Mouse (Mus musculus) limb, embryonic 10.5 days (tissue): ENCODE measurements around the gene Trit1. TPM values are rescaled to one million over a fixed set of nuclear protein-coding genes. Genes with fewer than 3 reads are reported as not detected.

Source experiments
- DNase-seq: peaks from one replicate; pipeline ENCODE4 v3.0.0-alpha.2; 2017; ENCODE audit warnings: low spot score
- H3K27ac ChIP-seq: fragments of 300-500 bp; sonication (generic); 2 replicates; pipeline ENCODE4 v1.5.1; 2016; ENCODE audit warnings: mild to moderate bottlenecking
- H3K27me3 ChIP-seq: fragments of 300-500 bp; sonication (generic); 2 replicates; pipeline ENCODE4 v1.6.1; 2016; ENCODE audit warnings: low read depth, mild to moderate bottlenecking; ENCODE audit not compliant: poor library complexity, severe bottlenecking
- H3K36me3 ChIP-seq: fragments of 300-500 bp; sonication (generic); 2 replicates; pipeline ENCODE4 v1.6.1; 2016; ENCODE audit warnings: mild to moderate bottlenecking, moderate library complexity
- H3K4me1 ChIP-seq: fragments of 300-500 bp; sonication (generic); 2 replicates; pipeline ENCODE4 v1.6.1; 2016
- H3K4me3 ChIP-seq: fragments of 300-500 bp; sonication (generic); 2 replicates; pipeline ENCODE4 v1.5.1; 2016; ENCODE audit warnings: mild to moderate bottlenecking, moderate library complexity
- H3K9me3 ChIP-seq: fragments of 300-500 bp; sonication (generic); replicated peaks from 2 replicates; pipeline ENCODE4 v1.6.1; 2016; ENCODE audit warnings: mild to moderate bottlenecking
- WGBS: fragments of 180-500 bp; shearing (Covaris S2); methylation state at CpG from one replicate; pipeline ENCODE4 v1.1.7; 2016; 5-methylcytosine and 5-hydroxymethylcytosine counted together
- polyA plus RNA-seq: library from polyadenylated mRNA; unstranded; fragments of >200 nt; fragmentation: Nextera tagmentation; extraction: Ambion mirVana; gene quantifications from 2 replicates; pipeline ENCODE4 v1.2.1, GENCODE M21; 2016

Gene Trit1
- 17.7 and 17.8 TPM in 2 replicates for polyA plus RNA-seq

GRCm38 (mm10) chr4:123016451-123016957 lies at the start of gene Trit1:
Gene Trit1, plus strand, starts transcription at chr4:123016597.
- H3K27ac ChIP-seq: peak within 1 kb of the TSS; percentile 94
- H3K4me1 ChIP-seq: peaks cover 44% of the 10 kb centered on the region

GRCm38 (mm10) chr4:122968106-122968505 lies 48.3 kb upstream of the Trit1 start:
- Histone ChIP-seq H3K27ac (no peak overlapping the region), H3K36me3 (no peaks in the 10 kb centered on the region), H3K27me3 (0 out of 2 replicates have a peak, but pooled peaks cover 8% of the 10 kb centered on the region), H3K9me3 (no peaks in the 10 kb centered on the region), H3K4me1 (peaks cover 5% of the 10 kb centered on the region; the same call in 1 of the 2 replicates), H3K4me3 (no peak overlapping the region)
- DNase-seq: no peak
- 80% methylated on average over 4 of the region's 4 CpGs for whole genome bisulfite sequencing

More at GRCm38 (mm10) chr4:123016451-123016957, at the start of gene Trit1:
- 0% methylated on average over 34 of the region's 34 CpGs for WGBS
- Histone ChIP-seq H3K36me3 (peaks cover 28% of the 10 kb centered on the region), H3K4me3 (peak within 1 kb of the TSS; percentile 86), H3K9me3 (no peaks in the 10 kb centered on the region), H3K27me3 (no peaks in the 10 kb centered on the region)
- DNase-seq: peak; percentile 98

GRCm38 (mm10) chr4:122971191-122971590 lies 45.2 kb upstream of the Trit1 start:
- 0 out of 2 replicates have a peak, but pooled peaks cover 3% of the 10 kb centered on the region for H3K27me3 ChIP-seq
- no peak overlapping the region for H3K4me3 ChIP-seq
- H3K9me3 ChIP-seq: no peaks in the 10 kb centered on the region
- H3K36me3 ChIP-seq: no peaks in the 10 kb centered on the region
- H3K27ac ChIP-seq: no peak overlapping the region
- 86% methylated on average over 4 of the region's 4 CpGs for WGBS
- H3K4me1 ChIP-seq: peaks cover 5% of the 10 kb centered on the region; the same call in 1 of the 2 replicates
- no peak for DNase-seq

- H3K9me3 ChIP-seq: no peaks in the 10 kb centered on the region
- no peak for DNase-seq
- 0 out of 2 replicates have a peak, but pooled peaks cover 3% of the 10 kb centered on the region for H3K27me3 ChIP-seq
- H3K27ac ChIP-seq: no peak overlapping the region
- peaks cover 8% of the 10 kb centered on the region; the same call in 1 of the 2 replicates for H3K4me1 ChIP-seq
- H3K4me3 ChIP-seq: no peak overlapping the region
- H3K36me3 ChIP-seq: no peaks in the 10 kb centered on the region
- WGBS: 89% methylated on average over 4 of the region's 4 CpGs
Measured at GRCm38 (mm10) chr4:122971646-122972045, 44.8 kb upstream of the Trit1 start.

GRCm38 (mm10) chr4:122972056-122972455 lies 44.3 kb upstream of the Trit1 start:
- WGBS: 74% methylated on average over 8 of the region's 8 CpGs

GRCm38 (mm10) chr4:122974976-122975520 lies 41.3 kb upstream of the Trit1 start:
- H3K27me3 ChIP-seq: peaks cover 5% of the 10 kb centered on the region
- no peak overlapping the region for H3K4me3 ChIP-seq
- 80% methylated on average over 5 of the region's 5 CpGs for WGBS
- H3K4me1 ChIP-seq: peaks cover 19% of the 10 kb centered on the region
- no peak for DNase-seq
- no peaks in the 10 kb centered on the region for H3K9me3 ChIP-seq
- H3K36me3 ChIP-seq: no peaks in the 10 kb centered on the region
- H3K27ac ChIP-seq: no peak overlapping the region

More at GRCm38 (mm10) chr4:122972056-122972455, 44.3 kb upstream of the Trit1 start:
- no peaks in the 10 kb centered on the region for H3K9me3 ChIP-seq
- H3K4me1 ChIP-seq: peaks cover 12% of the 10 kb centered on the region
- H3K4me3 ChIP-seq: no peak overlapping the region
- 0 out of 2 replicates have a peak, but pooled peaks cover 3% of the 10 kb centered on the region for H3K27me3 ChIP-seq
- no peak for DNase-seq
- no peak overlapping the region for H3K27ac ChIP-seq
- no peaks in the 10 kb centered on the region for H3K36me3 ChIP-seq

- Histone ChIP-seq H3K27me3 (peaks cover 17% of the 10 kb centered on the region), H3K4me3 (no peak overlapping the region), H3K27ac (no peak overlapping the region), H3K4me1 (peaks cover 19% of the 10 kb centered on the region), H3K36me3 (no peaks in the 10 kb centered on the region), H3K9me3 (no peaks in the 10 kb centered on the region)
- no peak for DNase-seq
- WGBS: 62% methylated on average over 4 of the region's 4 CpGs
Measured at GRCm38 (mm10) chr4:122976885-122977284, 39.5 kb upstream of the Trit1 start.

- no peak overlapping the region for H3K4me3 ChIP-seq
- H3K27me3 ChIP-seq: peaks cover 34% of the 10 kb centered on the region
- no peak for DNase-seq
- 82% methylated on average over 2 of the region's 2 CpGs for WGBS
- H3K9me3 ChIP-seq: no peaks in the 10 kb centered on the region
- H3K27ac ChIP-seq: no peak overlapping the region
- H3K36me3 ChIP-seq: no peaks in the 10 kb centered on the region
- peaks cover 31% of the 10 kb centered on the region for H3K4me1 ChIP-seq
Measured at GRCm38 (mm10) chr4:122978850-122979249, 37.5 kb upstream of the Trit1 start.

GRCm38 (mm10) chr4:122979826-122980225 lies 36.6 kb upstream of the Trit1 start:
- Histone ChIP-seq H3K36me3 (no peaks in the 10 kb centered on the region), H3K4me1 (peaks cover 31% of the 10 kb centered on the region), H3K27ac (no peak overlapping the region), H3K27me3 (peaks cover 44% of the 10 kb centered on the region), H3K4me3 (no peak overlapping the region), H3K9me3 (no peaks in the 10 kb centered on the region)
- 79% methylated on average over 3 of the region's 3 CpGs for WGBS
- DNase-seq: no peak

- peaks cover 48% of the 10 kb centered on the region for H3K27me3 ChIP-seq
- H3K4me1 ChIP-seq: peaks cover 31% of the 10 kb centered on the region
- WGBS: 81% methylated on average over 2 of the region's 2 CpGs
- H3K9me3 ChIP-seq: no peaks in the 10 kb centered on the region
- no peak for DNase-seq
- no peak overlapping the region for H3K27ac ChIP-seq
- H3K4me3 ChIP-seq: no peak overlapping the region
- no peaks in the 10 kb centered on the region for H3K36me3 ChIP-seq
Measured at GRCm38 (mm10) chr4:122980684-122981083, 35.7 kb upstream of the Trit1 start.

GRCm38 (mm10) chr4:122981238-122981637 lies 35.2 kb upstream of the Trit1 start:
- WGBS: 80% methylated on average over 7 of the region's 7 CpGs
- Histone ChIP-seq H3K4me3 (no peak overlapping the region), H3K4me1 (peaks cover 31% of the 10 kb centered on the region), H3K36me3 (no peaks in the 10 kb centered on the region), H3K9me3 (no peaks in the 10 kb centered on the region), H3K27me3 (peaks cover 48% of the 10 kb centered on the region), H3K27ac (no peak overlapping the region)
- DNase-seq: no peak

GRCm38 (mm10) chr4:122981930-122982329 lies 34.5 kb upstream of the Trit1 start:
- DNase-seq: no peak
- 52% methylated on average over 3 of the region's 3 CpGs for WGBS
- H3K4me1 ChIP-seq: peaks cover 26% of the 10 kb centered on the region
- peaks cover 48% of the 10 kb centered on the region for H3K27me3 ChIP-seq
- no peak overlapping the region for H3K4me3 ChIP-seq
- H3K36me3 ChIP-seq: no peaks in the 10 kb centered on the region
- H3K9me3 ChIP-seq: no peaks in the 10 kb centered on the region
- no peak overlapping the region for H3K27ac ChIP-seq

- 80% methylated on average over 3 of the region's 3 CpGs for WGBS
- Histone ChIP-seq H3K27me3 (peaks cover 48% of the 10 kb centered on the region), H3K4me3 (no peak overlapping the region), H3K9me3 (no peaks in the 10 kb centered on the region), H3K36me3 (no peaks in the 10 kb centered on the region), H3K4me1 (peaks cover 20% of the 10 kb centered on the region), H3K27ac (no peak overlapping the region)
- no peak for DNase-seq
Measured at GRCm38 (mm10) chr4:122982537-122982936, 33.9 kb upstream of the Trit1 start.
